Mouse (Mus musculus): ENCODE data around the gene Nek11. TPM values are rescaled to one million over a fixed set of nuclear protein-coding genes. Genes with fewer than 3 reads are reported as not detected.

The Nek11 gene
- polyA plus RNA-seq, 1 experiment from 2014 or later, result 0.30 TPM

- Histone ChIP-seq H3K4me2 (no peak overlapping the region), H3K4me3 (ENCODE audit: low read depth, low read length) (no peak overlapping the region), H3K9ac (ENCODE audit: low read depth, low read length) (no peak overlapping the region), H3K27ac (ENCODE audit: low read depth, low read length) (no peak overlapping the region), H3K9me3 (replicated peaks; ENCODE audit: control insufficient read depth, low read length) (no peaks in the 10 kb centered on the region), H3K27me3 (ENCODE audit: control insufficient read depth, insufficient read depth, low read length) (no peaks in the 10 kb centered on the region), H3K4me1 (ENCODE audit: control insufficient read depth, insufficient read depth, low read length) (no peaks in the 10 kb centered on the region), H3K36me3 (ENCODE audit: control insufficient read depth, insufficient read depth, low read length) (no peaks in the 10 kb centered on the region)
- WGBS (ENCODE audit: insufficient replicate concordance), result 65% methylated on average over 10 of the region's 10 CpGs
- ATAC-seq (replicated peaks; ENCODE audit: insufficient number of reproducible peaks, low FRiP score, low TSS enrichment), result no peak
These were observed 46.9 kb downstream of the Nek11 start for GRCm38 (mm10) chr9:105348242-105349031.

- no peak for ATAC-seq (replicated peaks; ENCODE audit: insufficient number of reproducible peaks, low FRiP score, low TSS enrichment)
- H3K27ac ChIP-seq (ENCODE audit: low read depth, low read length), result no peak overlapping the region
- no peak overlapping the region for H3K4me3 ChIP-seq (ENCODE audit: low read depth, low read length)
- no peak overlapping the region for H3K9ac ChIP-seq (ENCODE audit: low read depth, low read length)
- no peaks in the 10 kb centered on the region for H3K36me3 ChIP-seq (ENCODE audit: control insufficient read depth, insufficient read depth, low read length)
- H3K4me1 ChIP-seq (ENCODE audit: control insufficient read depth, insufficient read depth, low read length), result no peaks in the 10 kb centered on the region
- no peaks in the 10 kb centered on the region for H3K9me3 ChIP-seq (replicated peaks; ENCODE audit: control insufficient read depth, low read length)
- 58% methylated on average over 10 of the region's 10 CpGs for WGBS (ENCODE audit: insufficient replicate concordance)
- no peaks in the 10 kb centered on the region for H3K27me3 ChIP-seq (ENCODE audit: control insufficient read depth, insufficient read depth, low read length)
- no peak overlapping the region for H3K4me2 ChIP-seq
These were observed 52.2 kb downstream of the Nek11 start for GRCm38 (mm10) chr9:105342994-105343656.

- Histone ChIP-seq H3K4me2 (no peak overlapping the region), H3K27me3 (ENCODE audit: control insufficient read depth, insufficient read depth, low read length) (no peaks in the 10 kb centered on the region), H3K9me3 (replicated peaks; ENCODE audit: control insufficient read depth, low read length) (no peaks in the 10 kb centered on the region), H3K4me1 (ENCODE audit: control insufficient read depth, insufficient read depth, low read length) (no peaks in the 10 kb centered on the region), H3K4me3 (ENCODE audit: low read depth, low read length) (no peak overlapping the region), H3K36me3 (ENCODE audit: control insufficient read depth, insufficient read depth, low read length) (no peaks in the 10 kb centered on the region), H3K9ac (ENCODE audit: low read depth, low read length) (no peak overlapping the region), H3K27ac (ENCODE audit: low read depth, low read length) (no peak overlapping the region)
- 74% methylated on average over 3 of the region's 3 CpGs for WGBS (ENCODE audit: insufficient replicate concordance)
- ATAC-seq (replicated peaks; ENCODE audit: insufficient number of reproducible peaks, low FRiP score, low TSS enrichment), result no peak
These were observed 52.8 kb downstream of the Nek11 start for GRCm38 (mm10) chr9:105342565-105342964.

GRCm38 (mm10) chr9:105332436-105333016 lies 62.8 kb downstream of the Nek11 start:
- Histone ChIP-seq H3K4me2 (no peak overlapping the region), H3K36me3 (ENCODE audit: control insufficient read depth, insufficient read depth, low read length) (no peaks in the 10 kb centered on the region), H3K27me3 (ENCODE audit: control insufficient read depth, insufficient read depth, low read length) (no peaks in the 10 kb centered on the region), H3K4me3 (ENCODE audit: low read depth, low read length) (no peak overlapping the region), H3K9ac (ENCODE audit: low read depth, low read length) (no peak overlapping the region), H3K27ac (ENCODE audit: low read depth, low read length) (no peak overlapping the region), H3K4me1 (ENCODE audit: control insufficient read depth, insufficient read depth, low read length) (no peaks in the 10 kb centered on the region), H3K9me3 (replicated peaks; ENCODE audit: control insufficient read depth, low read length) (no peaks in the 10 kb centered on the region)
- ATAC-seq (replicated peaks; ENCODE audit: insufficient number of reproducible peaks, low FRiP score, low TSS enrichment), result no peak
- WGBS (ENCODE audit: insufficient replicate concordance), result 79% methylated on average over 4 of the region's 4 CpGs

GRCm38 (mm10) chr9:105321856-105322255 lies 73.5 kb downstream of the Nek11 start:
- 81% methylated on average over 10 of the region's 10 CpGs for WGBS (ENCODE audit: insufficient replicate concordance)
- H3K9me3 ChIP-seq (replicated peaks; ENCODE audit: control insufficient read depth, low read length), result no peaks in the 10 kb centered on the region
- H3K27ac ChIP-seq (ENCODE audit: low read depth, low read length), result no peak overlapping the region
- no peak for ATAC-seq (replicated peaks; ENCODE audit: insufficient number of reproducible peaks, low FRiP score, low TSS enrichment)
- no peaks in the 10 kb centered on the region for H3K27me3 ChIP-seq (ENCODE audit: control insufficient read depth, insufficient read depth, low read length)
- H3K36me3 ChIP-seq (ENCODE audit: control insufficient read depth, insufficient read depth, low read length), result no peaks in the 10 kb centered on the region
- no peak overlapping the region for H3K4me3 ChIP-seq (ENCODE audit: low read depth, low read length)
- no peak overlapping the region for H3K4me2 ChIP-seq
- no peaks in the 10 kb centered on the region for H3K4me1 ChIP-seq (ENCODE audit: control insufficient read depth, insufficient read depth, low read length)
- H3K9ac ChIP-seq (ENCODE audit: low read depth, low read length), result no peak overlapping the region

GRCm38 (mm10) chr9:105313250-105313649 lies 82.1 kb downstream of the Nek11 start:
- Histone ChIP-seq H3K4me1 (ENCODE audit: control insufficient read depth, insufficient read depth, low read length) (no peaks in the 10 kb centered on the region), H3K4me2 (no peak overlapping the region), H3K27me3 (ENCODE audit: control insufficient read depth, insufficient read depth, low read length) (no peaks in the 10 kb centered on the region), H3K4me3 (ENCODE audit: low read depth, low read length) (no peak overlapping the region), H3K9me3 (replicated peaks; ENCODE audit: control insufficient read depth, low read length) (no peaks in the 10 kb centered on the region), H3K27ac (ENCODE audit: low read depth, low read length) (no peak overlapping the region), H3K36me3 (ENCODE audit: control insufficient read depth, insufficient read depth, low read length) (no peaks in the 10 kb centered on the region), H3K9ac (ENCODE audit: low read depth, low read length) (no peak overlapping the region)
- 76% methylated on average over 10 of the region's 10 CpGs for WGBS (ENCODE audit: insufficient replicate concordance)
- no peak for ATAC-seq (replicated peaks; ENCODE audit: insufficient number of reproducible peaks, low FRiP score, low TSS enrichment)

GRCm38 (mm10) chr9:105312686-105313085 lies 82.6 kb downstream of the Nek11 start:
- no peaks in the 10 kb centered on the region for H3K9me3 ChIP-seq (replicated peaks; ENCODE audit: control insufficient read depth, low read length)
- no peak overlapping the region for H3K4me3 ChIP-seq (ENCODE audit: low read depth, low read length)
- H3K27me3 ChIP-seq (ENCODE audit: control insufficient read depth, insufficient read depth, low read length), result no peaks in the 10 kb centered on the region
- no peaks in the 10 kb centered on the region for H3K36me3 ChIP-seq (ENCODE audit: control insufficient read depth, insufficient read depth, low read length)
- no peaks in the 10 kb centered on the region for H3K4me1 ChIP-seq (ENCODE audit: control insufficient read depth, insufficient read depth, low read length)
- no peak overlapping the region for H3K27ac ChIP-seq (ENCODE audit: low read depth, low read length)
- no peak for ATAC-seq (replicated peaks; ENCODE audit: insufficient number of reproducible peaks, low FRiP score, low TSS enrichment)
- 76% methylated on average over 1 of the region's 1 CpGs for WGBS (ENCODE audit: insufficient replicate concordance)
- no peak overlapping the region for H3K9ac ChIP-seq (ENCODE audit: low read depth, low read length)
- no peak overlapping the region for H3K4me2 ChIP-seq

GRCm38 (mm10) chr9:105309553-105310281 lies 85.6 kb downstream of the Nek11 start:
- no peak for ATAC-seq (replicated peaks; ENCODE audit: insufficient number of reproducible peaks, low FRiP score, low TSS enrichment)
- no peaks in the 10 kb centered on the region for H3K4me1 ChIP-seq (ENCODE audit: control insufficient read depth, insufficient read depth, low read length)
- no peak overlapping the region for H3K4me3 ChIP-seq (ENCODE audit: low read depth, low read length)
- no peak overlapping the region for H3K4me2 ChIP-seq
- no peak overlapping the region for H3K27ac ChIP-seq (ENCODE audit: low read depth, low read length)
- no peaks in the 10 kb centered on the region for H3K9me3 ChIP-seq (replicated peaks; ENCODE audit: control insufficient read depth, low read length)
- WGBS (ENCODE audit: insufficient replicate concordance), result 29% methylated on average over 9 of the region's 9 CpGs
- no peaks in the 10 kb centered on the region for H3K36me3 ChIP-seq (ENCODE audit: control insufficient read depth, insufficient read depth, low read length)
- H3K27me3 ChIP-seq (ENCODE audit: control insufficient read depth, insufficient read depth, low read length), result no peaks in the 10 kb centered on the region
- no peak overlapping the region for H3K9ac ChIP-seq (ENCODE audit: low read depth, low read length)

All from heart, embryonic 11.5 days (tissue).